Comparison of ENCODE assay signal across 28 mouse cellular contexts in the genomic region with DNA sequence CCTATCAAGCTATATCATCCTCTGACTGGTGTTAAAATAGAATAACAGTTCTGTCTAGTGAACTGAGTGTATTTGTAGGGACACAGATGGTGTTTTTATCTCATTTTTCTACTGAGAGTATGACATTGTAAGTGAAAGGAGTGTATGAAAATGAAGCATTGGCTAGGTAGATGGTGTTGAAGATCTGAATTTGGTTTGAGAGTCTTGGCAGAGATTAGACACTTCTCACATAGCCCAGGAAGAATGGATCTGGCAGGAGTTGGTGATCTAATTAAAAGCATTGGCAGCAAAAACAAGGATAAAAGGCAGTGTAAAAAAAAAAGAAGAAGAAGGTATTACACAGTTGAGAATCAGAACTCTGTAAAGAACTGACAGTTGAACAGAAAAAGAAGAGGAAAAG.
A peak's percentile ranks its signal among the peaks of the same experiment; 100 is the strongest.
DNase-seq lines count a peak whose midpoint lies in the region; ATAC-seq and TF ChIP-seq lines count a peak whose summit lies in the region.
"Had no signal": no experiment of that assay in that cellular context is flagged by ENCODE, and none has a peak within 500 bp of the region (broad histone marks: within the 10 kb centered on the region; RNA-seq: fewer than 3 reads in every experiment).

No protein-coding gene starts in this region.

- DNase-seq in left cerebral cortex, adult 9 months (ENCODE audit: low spot score in 2 of 2), result peak; percentile 21 to 52
- DNase-seq in left cerebral cortex, adult 2 months (ENCODE audit: extremely low spot score in 1 of 2, low spot score in 2 of 2), result no peak
- DNase-seq in brain, embryonic 14.5 days (ENCODE audit: low read depth), result peak; percentile 90
- peak; percentile 1 to 75 for DNase-seq in left cerebral cortex, postnatal 25 days (ENCODE audit: low spot score in 2 of 2)
- DNase-seq in embryo, embryonic 10 days (ENCODE audit: low spot score), result no peak
- DNase-seq: adrenal gland, adult 2 months; B cell, adult 2 months; cerebellum, adult 2 months; gastrocnemius, postnatal 25 days; heart, adult 18-20 months; heart, postnatal 10 days; kidney, adult 11 months; kidney, postnatal 36 days; lung, embryonic 14.5 days; midbrain, embryonic 14.5 days; retina, postnatal 1 day; right cerebral cortex, postnatal 4 days; thymus, postnatal 36 days had no signal

- no peak overlapping the region for H3K27ac ChIP-seq in forebrain, embryonic 15.5 days (replicated peaks)
- H3K27ac ChIP-seq in forebrain, embryonic 12.5 days, result no peak overlapping the region
- no peak overlapping the region for H3K27ac ChIP-seq in left cerebral cortex, adult 2 months
- H3K27ac ChIP-seq: hindbrain, embryonic 10.5 days; kidney, embryonic 15.5 days; liver, embryonic 14.5 days; neural tube, embryonic 12.5 days had no signal

- TF ChIP-seq POLR2A in brain, embryonic 14.5 days (IDR thresholded peaks at IDR 0.05; ENCODE audit: borderline replicate concordance, extremely low read depth, insufficient read depth, insufficient read length, poor library complexity, severe bottlenecking), result no peak

- no peaks in the 10 kb centered on the region for H3K4me1 ChIP-seq in forebrain, embryonic 15.5 days
- no peaks in the 10 kb centered on the region for H3K4me1 ChIP-seq in forebrain, embryonic 12.5 days
- H3K4me1 ChIP-seq: heart, embryonic 12.5 days; hindbrain, embryonic 10.5 days; kidney, embryonic 15.5 days; megakaryocyte, embryonic 14.5 days; neural tube, embryonic 12.5 days had no signal

- no peak overlapping the region for H3K4me2 ChIP-seq in forebrain, embryonic 15.5 days (replicated peaks)
- H3K4me2 ChIP-seq in forebrain, embryonic 12.5 days, result no peak overlapping the region
- H3K4me2 ChIP-seq: heart, embryonic 12.5 days; kidney, embryonic 15.5 days; lung, embryonic 14.5 days; neural tube, embryonic 12.5 days had no signal

- no peaks in the 10 kb centered on the region for H3K27me3 ChIP-seq in forebrain, embryonic 15.5 days
- no peaks in the 10 kb centered on the region for H3K27me3 ChIP-seq in forebrain, embryonic 12.5 days
- H3K27me3 ChIP-seq: CH12.LX; heart, embryonic 12.5 days; kidney, embryonic 15.5 days; megakaryocyte, embryonic 14.5 days; neural tube, embryonic 12.5 days had no signal

- no peak for TF ChIP-seq CTCF in left cerebral cortex, adult 2 months (IDR thresholded peaks at IDR 0.05)
- no peak for TF ChIP-seq CTCF in brain, embryonic 14.5 days (IDR thresholded peaks at IDR 0.05; ENCODE audit: borderline replicate concordance, extremely low read depth, insufficient read depth, insufficient read length)

- H3K4me3 ChIP-seq in forebrain, embryonic 15.5 days, result no peak overlapping the region
- H3K4me3 ChIP-seq in forebrain, embryonic 12.5 days (replicated peaks), result no peak overlapping the region
- no peak overlapping the region for H3K4me3 ChIP-seq in left cerebral cortex, adult 2 months
- H3K4me3 ChIP-seq: heart, embryonic 12.5 days; hindbrain, embryonic 10.5 days; kidney, embryonic 15.5 days; megakaryocyte, embryonic 14.5 days; neural tube, embryonic 12.5 days had no signal

- no peaks in the 10 kb centered on the region for H3K9me3 ChIP-seq in forebrain, embryonic 15.5 days
- H3K9me3 ChIP-seq in forebrain, embryonic 12.5 days, result no peaks in the 10 kb centered on the region
- H3K9me3 ChIP-seq: G1E; heart, embryonic 12.5 days; hindbrain, embryonic 10.5 days; kidney, embryonic 15.5 days; megakaryocyte, embryonic 14.5 days; neural tube, embryonic 12.5 days had no signal

- no peak overlapping the region for H3K9ac ChIP-seq in forebrain, embryonic 15.5 days (replicated peaks)
- H3K9ac ChIP-seq in forebrain, embryonic 12.5 days, result no peak overlapping the region
- H3K9ac ChIP-seq: heart, embryonic 12.5 days; kidney, embryonic 15.5 days; liver, embryonic 14.5 days; lung, embryonic 14.5 days; neural tube, embryonic 12.5 days had no signal

- no peaks in the 10 kb centered on the region for H3K36me3 ChIP-seq in forebrain, embryonic 15.5 days
- H3K36me3 ChIP-seq in forebrain, embryonic 12.5 days (replicated peaks), result no peaks in the 10 kb centered on the region
- H3K36me3 ChIP-seq: G1E; heart, embryonic 12.5 days; hindbrain, embryonic 10.5 days; kidney, embryonic 15.5 days; neural tube, embryonic 12.5 days had no signal

- intact Hi-C loops in left cerebral cortex, adult 2 months (cut with DNase I), result no loop called here
- intact Hi-C loops in left cerebral cortex, postnatal 25 days (cut with DNase I), result no loop called here

- ATAC-seq in forebrain, embryonic 15.5 days (replicated peaks), result peak; percentile 91
- no peak for ATAC-seq in forebrain, embryonic 12.5 days (ENCODE audit: low FRiP score)

Comparison
In these comparisons a context has a peak if more than half of its experiments do, and no peak if none do; other contexts are left out.
1. DNase-seq: peak in left cerebral cortex, adult 9 months (2 of 2), brain, embryonic 14.5 days (single experiment) and left cerebral cortex, postnatal 25 days (2 of 2); none in left cerebral cortex, adult 2 months (0 of 2) and embryo, embryonic 10 days (single experiment).